Mouse (Mus musculus): ENCODE data around the gene Adam33. TPM values are rescaled to one million over a fixed set of nuclear protein-coding genes. Genes with fewer than 3 reads are reported as not detected.
A peak's percentile ranks its signal among the peaks of the same experiment; 100 is the strongest.
"Not testable (repeated sequence)": the region's sequence is repeated elsewhere in the genome, so short reads cannot be mapped to it uniquely, and the experiment has no call there.

The Adam33 gene
- polyA plus RNA-seq (2012; rRNA removed), result 1.5 and 3.6 TPM in 2 replicates

DNA sequence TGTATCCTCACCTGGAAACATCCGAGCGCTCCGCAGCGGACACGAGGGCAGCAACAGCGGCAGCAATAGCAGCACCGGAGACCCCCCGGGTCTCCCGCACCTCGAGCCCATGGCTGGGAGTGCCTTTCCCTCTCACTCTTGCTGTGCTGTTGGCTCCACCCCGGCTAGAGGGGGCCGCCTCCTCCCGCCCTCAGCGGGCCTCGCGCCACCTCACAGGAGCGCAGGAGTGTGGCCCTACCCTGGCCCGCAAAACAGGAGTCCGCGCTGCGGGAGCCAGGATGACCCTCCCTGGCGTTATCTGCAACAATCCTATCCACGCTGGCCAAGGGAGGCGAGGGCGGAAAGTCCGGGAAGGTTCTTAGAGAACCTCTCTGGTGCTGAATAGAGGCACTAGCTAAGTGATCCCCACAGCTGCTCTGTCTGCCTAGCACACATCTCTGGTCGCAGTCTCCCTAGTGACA is at the start of gene Adam33:
Adam33 (minus strand) TSS at position 411 of the 461 bp plus-strand sequence.
- no peaks in the 10 kb centered on the region for H3K4me1 ChIP-seq (ENCODE audit: control insufficient read depth, insufficient read depth, low read length)
- TF ChIP-seq CTCF (IDR thresholded peaks at IDR 0.05; ENCODE audit: borderline replicate concordance, insufficient read depth, low read depth, low read length) (no peak), POLR2A (IDR thresholded peaks at IDR 0.05; ENCODE audit: borderline replicate concordance, insufficient read depth, low read length) (no peak)
- no peak for DNase-seq
- peaks cover 1% of the 10 kb centered on the region; the same call in 1 of the 2 replicates for H3K27me3 ChIP-seq (ENCODE audit: control insufficient read depth, insufficient read depth, low read length)
- H3K27ac ChIP-seq (ENCODE audit: insufficient read depth, low read length), result no peak within 1 kb of the TSS
- H3K4me3 ChIP-seq (replicated peaks; ENCODE audit: insufficient read depth, low read depth, low read length), result no peak within 1 kb of the TSS
- 4% methylated on average over 21 of the region's 27 CpGs for WGBS

DNA sequence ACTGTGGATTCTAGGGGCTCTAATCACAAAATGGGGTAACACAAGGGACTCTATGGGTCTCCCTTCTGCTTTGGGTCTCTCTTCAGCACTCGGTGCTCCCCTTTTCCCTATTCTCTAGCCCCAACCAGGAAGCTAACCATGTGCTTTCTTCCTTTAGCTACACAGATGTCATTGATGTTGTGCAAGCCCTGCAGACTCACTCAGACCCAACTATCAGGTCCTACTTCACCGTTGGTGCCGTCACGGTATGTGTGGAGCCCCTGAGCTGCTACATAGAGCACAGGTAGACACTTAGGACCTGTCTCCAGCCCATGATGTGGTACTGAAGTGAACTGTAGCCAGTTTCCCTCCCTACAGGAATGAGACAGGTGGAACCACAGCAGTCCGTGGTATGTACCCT is 42.4 kb upstream of the Adam33 start:
- Histone ChIP-seq H3K27ac (ENCODE audit: insufficient read depth, low read length) (no peak overlapping the region), H3K4me1 (ENCODE audit: control insufficient read depth, insufficient read depth, low read length) (no peaks in the 10 kb centered on the region), H3K4me3 (replicated peaks; ENCODE audit: insufficient read depth, low read depth, low read length) (no peak overlapping the region), H3K27me3 (ENCODE audit: control insufficient read depth, insufficient read depth, low read length) (no peaks in the 10 kb centered on the region)
- WGBS, result 88% methylated on average over 5 of the region's 5 CpGs
- TF ChIP-seq POLR2A (IDR thresholded peaks at IDR 0.05; ENCODE audit: borderline replicate concordance, insufficient read depth, low read length) (no peak), CTCF (IDR thresholded peaks at IDR 0.05; ENCODE audit: borderline replicate concordance, insufficient read depth, low read depth, low read length) (no peak)
- DNase-seq, result no peak

DNA sequence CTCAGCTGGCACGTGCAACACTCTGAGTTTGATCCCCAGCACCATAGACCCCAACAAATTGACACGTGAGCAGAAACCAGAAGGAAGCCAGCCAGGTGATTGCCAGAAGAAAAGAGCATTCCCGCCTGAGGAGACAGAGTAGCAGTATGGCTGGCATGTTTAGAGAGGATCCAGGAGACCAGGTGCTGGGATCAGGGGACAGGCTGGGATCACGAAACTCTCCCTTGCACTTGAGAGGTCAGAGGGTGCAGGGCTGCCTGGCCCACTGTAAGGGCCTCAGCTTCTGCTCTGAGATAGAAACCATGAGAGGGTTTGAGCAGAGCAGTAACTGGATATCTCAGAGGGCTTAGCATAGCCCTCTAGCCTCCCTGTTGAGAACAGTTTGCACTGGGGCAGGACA is 41.4 kb upstream of the Adam33 start:
- not testable (repeated sequence) for H3K27me3 ChIP-seq (ENCODE audit: control insufficient read depth, insufficient read depth, low read length); H3K4me3 ChIP-seq (replicated peaks; ENCODE audit: insufficient read depth, low read depth, low read length); H3K4me1 ChIP-seq (ENCODE audit: control insufficient read depth, insufficient read depth, low read length); H3K27ac ChIP-seq (ENCODE audit: insufficient read depth, low read length); DNase-seq
- WGBS, result 60% methylated on average over 4 of the region's 4 CpGs

DNA sequence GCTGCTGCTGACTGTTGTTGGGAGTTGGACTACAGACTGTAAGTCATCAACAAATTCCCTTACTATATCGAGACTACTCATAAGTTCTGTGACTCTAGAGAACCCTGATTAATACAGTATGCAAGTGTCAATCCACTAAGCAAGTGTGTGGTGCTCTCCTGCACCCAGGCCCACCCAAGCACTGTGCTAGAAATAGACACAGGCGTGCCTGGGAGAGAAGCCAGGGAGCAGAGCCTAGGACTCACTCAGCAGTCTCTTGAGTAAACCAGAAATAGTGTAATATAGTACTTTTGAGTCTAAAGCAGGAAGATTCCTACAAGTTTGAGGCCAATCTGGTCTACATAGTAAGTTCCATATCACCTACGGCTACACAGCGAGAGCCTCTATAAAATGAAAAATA is 40.4 kb upstream of the Adam33 start:
- H3K27ac ChIP-seq (ENCODE audit: insufficient read depth, low read length), result no peak overlapping the region
- 90% methylated on average over 4 of the region's 4 CpGs for WGBS
- TF ChIP-seq POLR2A (IDR thresholded peaks at IDR 0.05; ENCODE audit: borderline replicate concordance, insufficient read depth, low read length) (no peak), CTCF (IDR thresholded peaks at IDR 0.05; ENCODE audit: borderline replicate concordance, insufficient read depth, low read depth, low read length) (no peak)
- H3K27me3 ChIP-seq (ENCODE audit: control insufficient read depth, insufficient read depth, low read length), result no peaks in the 10 kb centered on the region
- H3K4me1 ChIP-seq (ENCODE audit: control insufficient read depth, insufficient read depth, low read length), result no peaks in the 10 kb centered on the region
- no peak overlapping the region for H3K4me3 ChIP-seq (replicated peaks; ENCODE audit: insufficient read depth, low read depth, low read length)
- DNase-seq, result no peak

DNA sequence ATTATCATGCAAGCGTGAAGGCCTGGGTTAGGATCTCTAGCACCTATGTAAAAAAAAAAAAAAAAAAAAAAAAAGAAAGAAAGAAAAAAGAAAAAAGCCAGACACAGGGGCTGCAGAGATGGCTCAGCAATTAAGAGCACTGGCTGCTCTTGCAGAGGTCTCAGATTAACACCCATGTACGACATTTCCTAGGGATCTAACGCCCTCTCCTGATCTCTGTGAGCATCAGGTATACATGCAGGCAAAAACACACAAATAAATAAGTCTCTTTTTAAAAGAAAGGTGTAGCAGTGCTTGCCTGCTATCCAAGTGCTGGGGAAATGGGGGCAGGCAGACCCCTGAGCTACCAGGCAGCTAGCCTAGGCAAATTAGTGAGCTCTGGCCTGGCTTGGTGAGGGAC is 37.9 kb upstream of the Adam33 start:
- no peak for DNase-seq
- no peak for TF ChIP-seq CTCF (IDR thresholded peaks at IDR 0.05; ENCODE audit: borderline replicate concordance, insufficient read depth, low read depth, low read length)
- TF ChIP-seq POLR2A (IDR thresholded peaks at IDR 0.05; ENCODE audit: borderline replicate concordance, insufficient read depth, low read length), result no peak
- Histone ChIP-seq H3K4me1 (ENCODE audit: control insufficient read depth, insufficient read depth, low read length) (no peaks in the 10 kb centered on the region), H3K4me3 (replicated peaks; ENCODE audit: insufficient read depth, low read depth, low read length) (no peak overlapping the region), H3K27ac (ENCODE audit: insufficient read depth, low read length) (no peak overlapping the region), H3K27me3 (ENCODE audit: control insufficient read depth, insufficient read depth, low read length) (no peaks in the 10 kb centered on the region)
- WGBS, result 45% methylated on average over 3 of the region's 3 CpGs

DNA sequence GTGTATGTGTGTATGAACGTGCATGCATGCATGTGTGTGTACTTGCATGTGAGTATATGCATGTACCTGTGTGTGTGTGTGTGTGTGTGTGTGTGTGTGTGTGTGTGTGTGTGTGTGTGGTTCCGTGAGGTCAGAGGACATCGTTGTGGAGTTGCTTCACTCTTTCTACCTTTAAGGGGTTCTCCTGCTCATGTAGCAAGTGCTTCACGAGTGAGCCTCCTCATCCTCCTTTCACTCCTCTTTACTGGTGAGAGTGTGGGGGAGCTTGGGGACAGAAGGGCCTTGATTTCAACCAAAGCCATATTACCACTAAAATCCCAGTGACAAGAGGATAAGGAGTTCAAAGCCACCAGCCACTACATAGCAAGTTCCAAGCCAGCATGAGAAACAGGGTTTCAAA is 33.5 kb upstream of the Adam33 start:
- no peaks in the 10 kb centered on the region for H3K4me1 ChIP-seq (ENCODE audit: control insufficient read depth, insufficient read depth, low read length)
- H3K27me3 ChIP-seq (ENCODE audit: control insufficient read depth, insufficient read depth, low read length), result no peaks in the 10 kb centered on the region
- no peak overlapping the region for H3K4me3 ChIP-seq (replicated peaks; ENCODE audit: insufficient read depth, low read depth, low read length)
- 83% methylated on average over 4 of the region's 4 CpGs for WGBS
- TF ChIP-seq POLR2A (IDR thresholded peaks at IDR 0.05; ENCODE audit: borderline replicate concordance, insufficient read depth, low read length) (no peak), CTCF (IDR thresholded peaks at IDR 0.05; ENCODE audit: borderline replicate concordance, insufficient read depth, low read depth, low read length) (no peak)
- H3K27ac ChIP-seq (ENCODE audit: insufficient read depth, low read length), result no peak overlapping the region
- no peak for DNase-seq

DNA sequence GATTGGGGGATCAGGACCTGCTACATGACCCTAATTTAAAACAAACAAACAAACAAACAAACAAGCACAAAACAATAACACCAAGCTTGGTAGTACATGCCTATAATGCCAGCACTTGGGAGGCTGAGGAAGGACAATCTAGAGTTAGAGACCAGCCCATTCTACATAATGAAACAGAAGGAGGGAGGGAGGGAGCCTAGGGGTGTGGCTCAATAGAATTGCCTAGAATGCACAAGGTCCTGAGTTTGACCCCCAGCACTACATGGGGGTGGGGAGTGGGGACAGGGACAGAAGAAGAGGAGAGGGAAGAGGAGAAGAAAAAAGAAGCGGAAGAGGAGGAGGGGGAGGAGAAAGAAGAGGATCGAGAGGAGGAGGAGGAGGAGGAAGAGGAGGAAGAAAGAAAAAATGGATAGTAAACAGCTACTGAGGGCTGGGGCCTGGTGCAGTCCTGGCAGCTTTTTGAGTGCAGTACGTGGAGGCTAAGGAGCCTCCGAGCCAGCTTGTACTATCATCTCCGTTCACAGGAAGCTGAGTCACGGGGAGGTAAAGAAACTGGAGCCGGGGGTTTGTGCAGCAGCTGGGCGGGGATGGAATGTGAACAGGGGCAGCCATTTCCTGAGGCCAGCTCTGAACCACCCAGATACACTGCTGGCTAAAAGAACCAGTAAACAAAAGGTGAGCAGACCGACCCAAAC is 32.6 kb upstream of the Adam33 start:
- H3K4me1 ChIP-seq (ENCODE audit: control insufficient read depth, insufficient read depth, low read length), result no peaks in the 10 kb centered on the region
- WGBS, result 36% methylated on average over 9 of the region's 9 CpGs
- no peaks in the 10 kb centered on the region for H3K27me3 ChIP-seq (ENCODE audit: control insufficient read depth, insufficient read depth, low read length)
- no peak overlapping the region for H3K27ac ChIP-seq (ENCODE audit: insufficient read depth, low read length)
- TF ChIP-seq POLR2A (IDR thresholded peaks at IDR 0.05; ENCODE audit: borderline replicate concordance, insufficient read depth, low read length) (no peak), CTCF (IDR thresholded peaks at IDR 0.05; ENCODE audit: borderline replicate concordance, insufficient read depth, low read depth, low read length) (no peak)
- no peak overlapping the region for H3K4me3 ChIP-seq (replicated peaks; ENCODE audit: insufficient read depth, low read depth, low read length)
- no peak for DNase-seq

DNA sequence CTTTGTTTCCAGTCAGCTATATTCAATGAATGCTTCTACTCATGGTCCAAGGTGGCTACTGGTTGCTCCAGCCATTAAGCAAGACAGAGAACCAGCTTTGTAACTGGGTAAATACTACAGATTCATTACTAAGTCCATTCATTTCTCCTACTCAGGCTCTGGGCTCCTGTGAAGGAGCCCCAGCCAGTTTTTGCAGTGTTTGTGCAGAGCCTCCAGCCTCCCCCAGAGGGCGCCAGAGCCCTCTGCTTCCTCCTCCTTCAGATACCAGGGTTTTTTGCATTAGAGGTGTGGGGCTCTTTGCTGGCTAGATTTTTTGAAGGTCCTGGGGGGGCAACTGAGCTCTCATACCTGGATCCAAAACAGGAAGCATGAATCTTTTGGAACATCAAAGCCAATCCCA is 31.2 kb upstream of the Adam33 start:
- DNase-seq, result peak; percentile 57 to 73

More for the DNA sequence above, 31.2 kb upstream of the Adam33 start:
- peak; percentile 84 for TF ChIP-seq CTCF (IDR thresholded peaks at IDR 0.05; ENCODE audit: borderline replicate concordance, insufficient read depth, low read depth, low read length)
- no peak for TF ChIP-seq POLR2A (IDR thresholded peaks at IDR 0.05; ENCODE audit: borderline replicate concordance, insufficient read depth, low read length)
- Histone ChIP-seq H3K4me3 (replicated peaks; ENCODE audit: insufficient read depth, low read depth, low read length) (no peak overlapping the region), H3K27ac (ENCODE audit: insufficient read depth, low read length) (no peak overlapping the region), H3K27me3 (ENCODE audit: control insufficient read depth, insufficient read depth, low read length) (no peaks in the 10 kb centered on the region), H3K4me1 (ENCODE audit: control insufficient read depth, insufficient read depth, low read length) (no peaks in the 10 kb centered on the region)
- WGBS, result 0% methylated on average over 1 of the region's 1 CpGs
